Mouse (Mus musculus) embryonic facial prominence, embryonic 12.5 days (tissue): Measurements from ENCODE around the gene Lhfpl3. TPM values are rescaled to one million over a fixed set of nuclear protein-coding genes. Genes with fewer than 3 reads are reported as not detected.

Experiments
- ATAC-seq: fragments of 200-750 bp; cut with Nextera tagmentation; 2 replicates; pipeline ENCODE4 v1.8.0; 2017; ENCODE audit not compliant: insufficient number of reproducible peaks, insufficient read depth, low FRiP score, low TSS enrichment
- H3K27ac ChIP-seq: fragments of 300-500 bp; sonication (generic); 2 replicates; pipeline ENCODE4 v1.5.1; 2016; ENCODE audit warnings: mild to moderate bottlenecking
- H3K27me3 ChIP-seq: fragments of 300-500 bp; sonication (generic); 2 replicates; pipeline ENCODE4 v1.6.1; 2016; ENCODE audit warnings: mild to moderate bottlenecking, moderate library complexity
- H3K36me3 ChIP-seq: fragments of 300-500 bp; sonication (generic); 2 replicates; pipeline ENCODE4 v1.6.1; 2016; ENCODE audit warnings: mild to moderate bottlenecking
- H3K4me1 ChIP-seq: fragments of 300-500 bp; sonication (generic); 2 replicates; pipeline ENCODE4 v1.6.1; 2016
- H3K4me2 ChIP-seq: fragments of 300-500 bp; sonication (generic); replicated peaks from 2 replicates; pipeline ENCODE4 v1.6.1; 2016; ENCODE audit warnings: mild to moderate bottlenecking, moderate library complexity
- H3K4me3 ChIP-seq: fragments of 300-500 bp; sonication (generic); 2 replicates; pipeline ENCODE4 v1.5.1; 2016; ENCODE audit warnings: mild to moderate bottlenecking
- H3K9ac ChIP-seq: fragments of 300-500 bp; sonication (generic); 2 replicates; pipeline ENCODE4 v1.6.1; 2016; ENCODE audit warnings: mild to moderate bottlenecking, moderate library complexity
- H3K9me3 ChIP-seq: fragments of 300-500 bp; sonication (generic); 2 replicates; pipeline ENCODE4 v1.6.1; 2016; ENCODE audit warnings: mild to moderate bottlenecking, moderate library complexity
- WGBS: fragments of 180-500 bp; shearing (Covaris S2); methylation state at CpG from one replicate; pipeline ENCODE4 v1.1.7; 2016; 5-methylcytosine and 5-hydroxymethylcytosine counted together
- polyA plus RNA-seq: library from polyadenylated mRNA; unstranded; fragments of >200 nt; fragmentation: Nextera tagmentation; extraction: Ambion mirVana; gene quantifications from 2 replicates; pipeline ENCODE4 v1.2.1, GENCODE M21; 2016

Gene Lhfpl3
- polyA plus RNA-seq, 1 experiment from 2014 or later, result 1.4 TPM

- H3K9me3 ChIP-seq, result no peaks in the 10 kb centered on the region
- ATAC-seq, result no peak
- no peaks in the 10 kb centered on the region for H3K36me3 ChIP-seq
- 91% methylated on average over 1 of the region's 1 CpGs for WGBS
- no peaks in the 10 kb centered on the region for H3K4me1 ChIP-seq
- no peak overlapping the region for H3K27ac ChIP-seq
- H3K4me3 ChIP-seq, result no peak overlapping the region
- no peak overlapping the region for H3K4me2 ChIP-seq
- no peak overlapping the region for H3K9ac ChIP-seq
- H3K27me3 ChIP-seq, result no peaks in the 10 kb centered on the region
These were observed 420.8 kb downstream of the Lhfpl3 start for GRCm38 (mm10) chr5:23166658-23167057.

- no peak for ATAC-seq
These were observed 443.8 kb downstream of the Lhfpl3 start for GRCm38 (mm10) chr5:23189633-23190032.

GRCm38 (mm10) chr5:23196879-23197278 is 451.0 kb downstream of the Lhfpl3 start:
- Histone ChIP-seq H3K9ac (no peak overlapping the region), H3K27me3 (no peaks in the 10 kb centered on the region), H3K27ac (no peak overlapping the region), H3K4me2 (no peak overlapping the region), H3K4me3 (no peak overlapping the region), H3K36me3 (no peaks in the 10 kb centered on the region), H3K9me3 (no peaks in the 10 kb centered on the region), H3K4me1 (no peaks in the 10 kb centered on the region)
- 68% methylated on average over 4 of the region's 4 CpGs for WGBS
- no peak for ATAC-seq

More at GRCm38 (mm10) chr5:23189633-23190032, 443.8 kb downstream of the Lhfpl3 start:
- no peak overlapping the region for H3K4me2 ChIP-seq
- H3K4me1 ChIP-seq, result no peaks in the 10 kb centered on the region
- WGBS, result 81% methylated on average over 6 of the region's 6 CpGs
- no peaks in the 10 kb centered on the region for H3K27me3 ChIP-seq
- H3K36me3 ChIP-seq, result no peaks in the 10 kb centered on the region
- H3K9ac ChIP-seq, result no peak overlapping the region
- no peaks in the 10 kb centered on the region for H3K9me3 ChIP-seq
- no peak overlapping the region for H3K4me3 ChIP-seq
- H3K27ac ChIP-seq, result no peak overlapping the region

GRCm38 (mm10) chr5:23213086-23213485 is 467.2 kb downstream of the Lhfpl3 start:
- Histone ChIP-seq H3K27me3 (no peaks in the 10 kb centered on the region), H3K4me1 (no peaks in the 10 kb centered on the region), H3K36me3 (no peaks in the 10 kb centered on the region), H3K9ac (no peak overlapping the region), H3K9me3 (no peaks in the 10 kb centered on the region), H3K4me2 (no peak overlapping the region), H3K4me3 (no peak overlapping the region), H3K27ac (no peak overlapping the region)
- ATAC-seq, result no peak
- 63% methylated on average over 5 of the region's 5 CpGs for WGBS

GRCm38 (mm10) chr5:23214646-23215045 is 468.8 kb downstream of the Lhfpl3 start:
- WGBS, result 88% methylated on average over 3 of the region's 3 CpGs
- ATAC-seq, result no peak

GRCm38 (mm10) chr5:23219655-23220054 is 473.8 kb downstream of the Lhfpl3 start:
- no peaks in the 10 kb centered on the region for H3K9me3 ChIP-seq
- no peak for ATAC-seq
- no peak overlapping the region for H3K4me2 ChIP-seq
- H3K36me3 ChIP-seq, result no peaks in the 10 kb centered on the region
- H3K4me1 ChIP-seq, result peaks cover 8% of the 10 kb centered on the region; the same call in 1 of the 2 replicates
- no peak overlapping the region for H3K4me3 ChIP-seq
- no peaks in the 10 kb centered on the region for H3K27me3 ChIP-seq
- 83% methylated on average over 1 of the region's 1 CpGs for WGBS
- H3K27ac ChIP-seq, result no peak overlapping the region
- H3K9ac ChIP-seq, result no peak overlapping the region

More at GRCm38 (mm10) chr5:23214646-23215045, 468.8 kb downstream of the Lhfpl3 start:
- Histone ChIP-seq H3K36me3 (no peaks in the 10 kb centered on the region), H3K9me3 (no peaks in the 10 kb centered on the region), H3K4me3 (no peak overlapping the region), H3K27ac (no peak overlapping the region), H3K27me3 (no peaks in the 10 kb centered on the region), H3K9ac (no peak overlapping the region), H3K4me1 (no peaks in the 10 kb centered on the region), H3K4me2 (no peak overlapping the region)

GRCm38 (mm10) chr5:23224759-23225536 is 479.1 kb downstream of the Lhfpl3 start:
- no peaks in the 10 kb centered on the region for H3K36me3 ChIP-seq
- 16% methylated on average over 14 of the region's 14 CpGs for WGBS
- peak; percentile 82 for ATAC-seq
- peak overlapping the region; percentile 47 for H3K4me2 ChIP-seq
- H3K9me3 ChIP-seq, result no peaks in the 10 kb centered on the region
- H3K27ac ChIP-seq, result no peak overlapping the region
- peak overlapping the region; percentile 29 for H3K4me3 ChIP-seq
- no peaks in the 10 kb centered on the region for H3K27me3 ChIP-seq
- peaks cover 9% of the 10 kb centered on the region; the same call in 1 of the 2 replicates for H3K4me1 ChIP-seq
- H3K9ac ChIP-seq, result 0 out of 2 replicates have a peak overlapping the region, but pooled peaks have one; percentile 7

GRCm38 (mm10) chr5:23225621-23226020 is 479.8 kb downstream of the Lhfpl3 start:
- no peak overlapping the region for H3K27ac ChIP-seq
- peaks cover 9% of the 10 kb centered on the region; the same call in 1 of the 2 replicates for H3K4me1 ChIP-seq
- WGBS, result 25% methylated on average over 8 of the region's 8 CpGs
- no peak overlapping the region for H3K9ac ChIP-seq
- H3K4me2 ChIP-seq, result no peak overlapping the region
- no peak for ATAC-seq
- H3K27me3 ChIP-seq, result no peaks in the 10 kb centered on the region
- no peak overlapping the region for H3K4me3 ChIP-seq
- H3K36me3 ChIP-seq, result no peaks in the 10 kb centered on the region
- no peaks in the 10 kb centered on the region for H3K9me3 ChIP-seq

GRCm38 (mm10) chr5:23226753-23227152 is 480.9 kb downstream of the Lhfpl3 start:
- 70% methylated on average over 3 of the region's 3 CpGs for WGBS
- no peak for ATAC-seq
- no peak overlapping the region for H3K4me2 ChIP-seq
- H3K4me1 ChIP-seq, result peaks cover 9% of the 10 kb centered on the region; the same call in 1 of the 2 replicates
- H3K27ac ChIP-seq, result no peak overlapping the region
- H3K27me3 ChIP-seq, result no peaks in the 10 kb centered on the region
- no peak overlapping the region for H3K4me3 ChIP-seq
- H3K9me3 ChIP-seq, result no peaks in the 10 kb centered on the region
- H3K9ac ChIP-seq, result no peak overlapping the region
- H3K36me3 ChIP-seq, result no peaks in the 10 kb centered on the region

- H3K4me3 ChIP-seq, result no peak overlapping the region
- no peaks in the 10 kb centered on the region for H3K9me3 ChIP-seq
- H3K4me1 ChIP-seq, result no peaks in the 10 kb centered on the region
- ATAC-seq, result no peak
- no peak overlapping the region for H3K27ac ChIP-seq
- no peak overlapping the region for H3K4me2 ChIP-seq
- no peak overlapping the region for H3K9ac ChIP-seq
- 48% methylated on average over 4 of the region's 4 CpGs for WGBS
- H3K27me3 ChIP-seq, result no peaks in the 10 kb centered on the region
- no peaks in the 10 kb centered on the region for H3K36me3 ChIP-seq
These were observed 501.1 kb downstream of the Lhfpl3 start for GRCm38 (mm10) chr5:23246974-23247373.

- Histone ChIP-seq H3K36me3 (no peaks in the 10 kb centered on the region), H3K27me3 (no peaks in the 10 kb centered on the region), H3K4me2 (no peak overlapping the region), H3K9ac (no peak overlapping the region), H3K9me3 (no peaks in the 10 kb centered on the region), H3K27ac (no peak overlapping the region), H3K4me1 (no peaks in the 10 kb centered on the region), H3K4me3 (no peak overlapping the region)
- ATAC-seq, result no peak
- 76% methylated on average over 1 of the region's 1 CpGs for WGBS
These were observed 501.9 kb downstream of the Lhfpl3 start for GRCm38 (mm10) chr5:23247784-23248183.

- H3K4me1 ChIP-seq, result no peaks in the 10 kb centered on the region
- H3K9ac ChIP-seq, result no peak overlapping the region
- H3K27me3 ChIP-seq, result no peaks in the 10 kb centered on the region
- no peak overlapping the region for H3K27ac ChIP-seq
- no peaks in the 10 kb centered on the region for H3K9me3 ChIP-seq
- no peak for ATAC-seq
- H3K4me3 ChIP-seq, result no peak overlapping the region
- no peak overlapping the region for H3K4me2 ChIP-seq
- H3K36me3 ChIP-seq, result no peaks in the 10 kb centered on the region
These were observed 502.4 kb downstream of the Lhfpl3 start for GRCm38 (mm10) chr5:23248303-23248702.
